Mouse (Mus musculus) inflammation-experienced regulatory T-cells, adult 6 months (primary cell): ENCODE measurements around the gene Notch3. TPM values are rescaled to one million over a fixed set of nuclear protein-coding genes. Genes with fewer than 3 reads are reported as not detected.
"Not testable (repeated sequence)": the region's sequence is repeated elsewhere in the genome, so short reads cannot be mapped to it uniquely, and the experiment has no call there.

Experiments
- ATAC-seq: one replicate; pipeline ENCODE4 v1.8.0; 2017
- polyA plus RNA-seq, 3 experiments: library from polyadenylated mRNA; unstranded; fragments of 100-300 nt; shearing (Covaris generic); gene quantifications; one replicate each; pipeline ENCODE4 v1.2.1; 2017

Notch3 gene
- polyA plus RNA-seq, 3 experiments from 2014 or later = not detected

GRCm38 (mm10) chr17:32165266-32165802, 1.3 kb downstream of the Notch3 start:
- no peak for ATAC-seq

- ATAC-seq = no peak
These were observed 1.9 kb downstream of the Notch3 start for GRCm38 (mm10) chr17:32164780-32165179.

GRCm38 (mm10) chr17:32163910-32164650, 2.6 kb downstream of the Notch3 start:
- ATAC-seq = no peak

GRCm38 (mm10) chr17:32162112-32162850, 4.4 kb downstream of the Notch3 start:
- peak; percentile 21 for ATAC-seq

- ATAC-seq = no peak
These were observed 5.8 kb downstream of the Notch3 start for GRCm38 (mm10) chr17:32160882-32161281.

GRCm38 (mm10) chr17:32158841-32159240, 7.8 kb downstream of the Notch3 start:
- ATAC-seq = no peak

- ATAC-seq = no peak
These were observed 19.9 kb downstream of the Notch3 start for GRCm38 (mm10) chr17:32146718-32147117.

GRCm38 (mm10) chr17:32142907-32143854, 23.5 kb downstream of the Notch3 start:
- ATAC-seq = peak; percentile 75

GRCm38 (mm10) chr17:32142234-32142633, 24.4 kb downstream of the Notch3 start:
- no peak for ATAC-seq

- no peak for ATAC-seq
These were observed 33.3 kb downstream of the Notch3 start for GRCm38 (mm10) chr17:32133375-32133774.

GRCm38 (mm10) chr17:32132087-32132486, 34.6 kb downstream of the Notch3 start:
- no peak for ATAC-seq

- no peak for ATAC-seq
These were observed 36.1 kb downstream of the Notch3 start for GRCm38 (mm10) chr17:32130506-32130905.

GRCm38 (mm10) chr17:32127195-32127594, 39.5 kb downstream of the Notch3 start:
- ATAC-seq = no peak

GRCm38 (mm10) chr17:32125407-32125806, 41.2 kb downstream of the Notch3 start:
- ATAC-seq = no peak

- no peak for ATAC-seq
These were observed 43.1 kb downstream of the Notch3 start for GRCm38 (mm10) chr17:32123545-32123944.

- ATAC-seq = no peak
These were observed 44.1 kb downstream of the Notch3 start for GRCm38 (mm10) chr17:32122587-32122970.

- ATAC-seq = no peak
These were observed 44.6 kb downstream of the Notch3 start for GRCm38 (mm10) chr17:32121833-32122586.

- no peak for ATAC-seq
These were observed 45.7 kb downstream of the Notch3 start for GRCm38 (mm10) chr17:32120771-32121532.

- no peak for ATAC-seq
These were observed 47.5 kb downstream of the Notch3 start for GRCm38 (mm10) chr17:32119196-32119595.

- no peak for ATAC-seq
These were observed 48.2 kb downstream of the Notch3 start for GRCm38 (mm10) chr17:32118484-32118883.

GRCm38 (mm10) chr17:32117872-32118421, 48.7 kb downstream of the Notch3 start:
- not testable (repeated sequence) for ATAC-seq
